Mouse (Mus musculus): ENCODE results near the gene Syt2. TPM values are rescaled to one million over a fixed set of nuclear protein-coding genes. Genes with fewer than 3 reads are reported as not detected.

The Syt2 gene
- polyA plus RNA-seq, 1 experiment = not detected

GRCm38 (mm10) chr1:134709411-134710306 is 63.2 kb downstream of the Syt2 start:
- TF ChIP-seq CTCF (IDR thresholded peaks at IDR 0.05; ENCODE audit: control insufficient read depth, insufficient read depth, low read length) (no peak), POLR2A (IDR thresholded peaks at IDR 0.05; ENCODE audit: borderline replicate concordance, control insufficient read depth, low read depth, low read length) (no peak)
- H3K4me1 ChIP-seq (ENCODE audit: control insufficient read depth, insufficient read depth, low read length) = no peaks in the 10 kb centered on the region
- H3K27ac ChIP-seq (ENCODE audit: control insufficient read depth, insufficient read depth, low read depth, low read length, poor library complexity) = no peak overlapping the region
- 49% methylated on average over 26 of the region's 26 CpGs for WGBS
- H3K4me3 ChIP-seq (replicated peaks; ENCODE audit: control insufficient read depth, low read depth, low read length) = no peak overlapping the region

GRCm38 (mm10) chr1:134711061-134711460 is 64.6 kb downstream of the Syt2 start:
- Histone ChIP-seq H3K4me1 (ENCODE audit: control insufficient read depth, insufficient read depth, low read length) (no peaks in the 10 kb centered on the region), H3K27ac (ENCODE audit: control insufficient read depth, insufficient read depth, low read depth, low read length, poor library complexity) (no peak overlapping the region), H3K4me3 (replicated peaks; ENCODE audit: control insufficient read depth, low read depth, low read length) (no peak overlapping the region)
- TF ChIP-seq CTCF (IDR thresholded peaks at IDR 0.05; ENCODE audit: control insufficient read depth, insufficient read depth, low read length) = no peak
- TF ChIP-seq POLR2A (IDR thresholded peaks at IDR 0.05; ENCODE audit: borderline replicate concordance, control insufficient read depth, low read depth, low read length) = no peak
- WGBS = 81% methylated on average over 7 of the region's 7 CpGs

- no peak for TF ChIP-seq CTCF (IDR thresholded peaks at IDR 0.05; ENCODE audit: control insufficient read depth, insufficient read depth, low read length)
- TF ChIP-seq POLR2A (IDR thresholded peaks at IDR 0.05; ENCODE audit: borderline replicate concordance, control insufficient read depth, low read depth, low read length) = no peak
- WGBS = 59% methylated on average over 5 of the region's 5 CpGs
These were observed 65.2 kb downstream of the Syt2 start for GRCm38 (mm10) chr1:134711653-134712052.

GRCm38 (mm10) chr1:134712781-134713299 is 66.4 kb downstream of the Syt2 start:
- no peak overlapping the region for H3K4me3 ChIP-seq (replicated peaks; ENCODE audit: control insufficient read depth, low read depth, low read length)
- no peak overlapping the region for H3K27ac ChIP-seq (ENCODE audit: control insufficient read depth, insufficient read depth, low read depth, low read length, poor library complexity)
- no peak for TF ChIP-seq CTCF (IDR thresholded peaks at IDR 0.05; ENCODE audit: control insufficient read depth, insufficient read depth, low read length)
- no peak for TF ChIP-seq POLR2A (IDR thresholded peaks at IDR 0.05; ENCODE audit: borderline replicate concordance, control insufficient read depth, low read depth, low read length)
- no peaks in the 10 kb centered on the region for H3K4me1 ChIP-seq (ENCODE audit: control insufficient read depth, insufficient read depth, low read length)
- 78% methylated on average over 9 of the region's 9 CpGs for WGBS

More at GRCm38 (mm10) chr1:134711653-134712052, 65.2 kb downstream of the Syt2 start:
- no peak overlapping the region for H3K4me3 ChIP-seq (replicated peaks; ENCODE audit: control insufficient read depth, low read depth, low read length)
- H3K4me1 ChIP-seq (ENCODE audit: control insufficient read depth, insufficient read depth, low read length) = no peaks in the 10 kb centered on the region
- no peak overlapping the region for H3K27ac ChIP-seq (ENCODE audit: control insufficient read depth, insufficient read depth, low read depth, low read length, poor library complexity)

GRCm38 (mm10) chr1:134713421-134713969 is 67.0 kb downstream of the Syt2 start:
- TF ChIP-seq CTCF (IDR thresholded peaks at IDR 0.05; ENCODE audit: control insufficient read depth, insufficient read depth, low read length) = no peak
- TF ChIP-seq POLR2A (IDR thresholded peaks at IDR 0.05; ENCODE audit: borderline replicate concordance, control insufficient read depth, low read depth, low read length) = no peak
- Histone ChIP-seq H3K27ac (ENCODE audit: control insufficient read depth, insufficient read depth, low read depth, low read length, poor library complexity) (no peak overlapping the region), H3K4me1 (ENCODE audit: control insufficient read depth, insufficient read depth, low read length) (no peaks in the 10 kb centered on the region), H3K4me3 (replicated peaks; ENCODE audit: control insufficient read depth, low read depth, low read length) (no peak overlapping the region)
- WGBS = 72% methylated on average over 11 of the region's 11 CpGs

- H3K4me1 ChIP-seq (ENCODE audit: control insufficient read depth, insufficient read depth, low read length) = no peaks in the 10 kb centered on the region
- TF ChIP-seq POLR2A (IDR thresholded peaks at IDR 0.05; ENCODE audit: borderline replicate concordance, control insufficient read depth, low read depth, low read length) (no peak), CTCF (IDR thresholded peaks at IDR 0.05; ENCODE audit: control insufficient read depth, insufficient read depth, low read length) (no peak)
- H3K4me3 ChIP-seq (replicated peaks; ENCODE audit: control insufficient read depth, low read depth, low read length) = no peak overlapping the region
- 77% methylated on average over 8 of the region's 8 CpGs for WGBS
- no peak overlapping the region for H3K27ac ChIP-seq (ENCODE audit: control insufficient read depth, insufficient read depth, low read depth, low read length, poor library complexity)
These were observed 67.7 kb downstream of the Syt2 start for GRCm38 (mm10) chr1:134714166-134714565.

GRCm38 (mm10) chr1:134715092-134715491 is 68.6 kb downstream of the Syt2 start:
- no peak overlapping the region for H3K27ac ChIP-seq (ENCODE audit: control insufficient read depth, insufficient read depth, low read depth, low read length, poor library complexity)
- H3K4me1 ChIP-seq (ENCODE audit: control insufficient read depth, insufficient read depth, low read length) = no peaks in the 10 kb centered on the region; the same call in 1 of the 2 replicates
- H3K4me3 ChIP-seq (replicated peaks; ENCODE audit: control insufficient read depth, low read depth, low read length) = no peak overlapping the region
- WGBS = 73% methylated on average over 5 of the region's 5 CpGs
- TF ChIP-seq POLR2A (IDR thresholded peaks at IDR 0.05; ENCODE audit: borderline replicate concordance, control insufficient read depth, low read depth, low read length) (no peak), CTCF (IDR thresholded peaks at IDR 0.05; ENCODE audit: control insufficient read depth, insufficient read depth, low read length) (no peak)

GRCm38 (mm10) chr1:134719718-134720304 is 73.3 kb downstream of the Syt2 start:
- Histone ChIP-seq H3K4me3 (replicated peaks; ENCODE audit: control insufficient read depth, low read depth, low read length) (no peak overlapping the region), H3K4me1 (ENCODE audit: control insufficient read depth, insufficient read depth, low read length) (no peaks in the 10 kb centered on the region; the same call in 1 of the 2 replicates), H3K27ac (ENCODE audit: control insufficient read depth, insufficient read depth, low read depth, low read length, poor library complexity) (no peak overlapping the region)
- 5% methylated on average over 12 of the region's 12 CpGs for WGBS
- TF ChIP-seq POLR2A (IDR thresholded peaks at IDR 0.05; ENCODE audit: borderline replicate concordance, control insufficient read depth, low read depth, low read length) (no peak), CTCF (IDR thresholded peaks at IDR 0.05; ENCODE audit: control insufficient read depth, insufficient read depth, low read length) (no peak)

All from bone marrow, adult 2 months (tissue).